Mouse (Mus musculus) kidney, embryonic 15.5 days (tissue): ENCODE measurements around the gene Hoxa9. TPM values are rescaled to one million over a fixed set of nuclear protein-coding genes. Genes with fewer than 3 reads are reported as not detected.

Source experiments
- ATAC-seq: fragments of 200-750 bp; cut with Nextera tagmentation; replicated peaks from 2 replicates; pipeline ENCODE4 v1.8.0; 2017; ENCODE audit warnings: moderate TSS enrichment; ENCODE audit not compliant: low FRiP score
- H3K27ac ChIP-seq: fragments of 300-500 bp; sonication (generic); 2 replicates; pipeline ENCODE4 v1.5.1; 2015; ENCODE audit warnings: mild to moderate bottlenecking, inconsistent platforms
- H3K27me3 ChIP-seq: fragments of 300-500 bp; sonication (generic); 2 replicates; pipeline ENCODE4 v1.6.1; 2015; ENCODE audit warnings: inconsistent platforms
- H3K36me3 ChIP-seq: fragments of 300-500 bp; sonication (generic); 2 replicates; pipeline ENCODE4 v1.6.1; 2015; ENCODE audit warnings: inconsistent platforms
- H3K4me1 ChIP-seq: fragments of 300-500 bp; sonication (generic); 2 replicates; pipeline ENCODE4 v1.6.1; 2015; ENCODE audit warnings: inconsistent platforms
- H3K4me2 ChIP-seq: fragments of 300-500 bp; sonication (generic); 2 replicates; pipeline ENCODE4 v1.6.1; 2015; ENCODE audit warnings: moderate library complexity, mild to moderate bottlenecking, inconsistent platforms
- H3K4me3 ChIP-seq: fragments of 300-500 bp; sonication (generic); replicated peaks from 2 replicates; pipeline ENCODE4 v1.5.1; 2015; ENCODE audit warnings: mild to moderate bottlenecking, inconsistent platforms
- H3K9ac ChIP-seq: fragments of 300-500 bp; sonication (generic); 2 replicates; pipeline ENCODE4 v1.6.1; 2015; ENCODE audit warnings: mild to moderate bottlenecking, inconsistent platforms
- H3K9me3 ChIP-seq: fragments of 300-500 bp; sonication (generic); replicated peaks from 2 replicates; pipeline ENCODE4 v1.6.1; 2016; ENCODE audit warnings: inconsistent platforms
- WGBS: fragments of 180-500 bp; shearing (Covaris S2); methylation state at CpG from one replicate; pipeline ENCODE4 v1.1.7; 2015; ENCODE audit warnings: mixed read lengths; 5-methylcytosine and 5-hydroxymethylcytosine counted together
- polyA plus RNA-seq: library from polyadenylated mRNA; unstranded; fragments of >200 nt; fragmentation: Nextera tagmentation; extraction: Ambion mirVana; gene quantifications from 2 replicates; pipeline ENCODE4 v1.2.1, GENCODE M21; 2015

Gene Hoxa9
- polyA plus RNA-seq, 1 experiment from 2014 or later: 53.4 TPM

DNA sequence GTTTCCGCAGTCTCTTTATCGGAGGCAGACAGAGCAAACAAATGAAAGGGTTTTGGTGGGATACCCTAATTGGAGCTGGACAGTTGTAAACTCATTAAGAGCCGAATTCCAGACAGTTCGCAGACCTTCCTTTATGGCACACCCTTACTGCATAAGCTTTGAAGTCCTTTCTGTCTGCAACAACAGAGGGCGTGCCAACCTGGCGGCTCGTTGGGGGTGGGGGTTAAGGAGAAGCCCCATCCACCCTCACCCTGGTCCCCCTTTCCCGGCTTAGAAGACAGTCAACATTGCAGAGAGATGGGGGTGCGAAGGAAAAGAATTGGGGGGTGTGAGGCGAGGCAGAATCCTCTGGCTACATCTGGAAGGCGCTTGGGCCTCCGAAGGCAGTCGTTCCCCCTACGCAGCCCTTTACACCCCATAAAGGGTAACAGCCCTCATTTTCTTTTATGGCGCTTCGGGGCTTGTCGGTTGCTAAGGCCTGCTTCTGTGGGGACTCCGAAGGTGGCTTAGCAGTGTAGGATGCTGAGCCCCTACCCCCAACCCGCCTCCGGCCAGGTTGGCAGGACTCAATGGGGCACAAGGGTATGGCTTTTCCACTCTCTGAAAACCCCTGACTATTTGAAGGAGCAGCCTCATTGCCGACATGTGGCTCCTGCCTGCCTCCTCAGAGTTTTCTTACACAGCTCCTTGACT lies 8.8 kb downstream of the Hoxa9 start:
- peaks cover 40% of the 10 kb centered on the region for H3K4me1 ChIP-seq

DNA sequence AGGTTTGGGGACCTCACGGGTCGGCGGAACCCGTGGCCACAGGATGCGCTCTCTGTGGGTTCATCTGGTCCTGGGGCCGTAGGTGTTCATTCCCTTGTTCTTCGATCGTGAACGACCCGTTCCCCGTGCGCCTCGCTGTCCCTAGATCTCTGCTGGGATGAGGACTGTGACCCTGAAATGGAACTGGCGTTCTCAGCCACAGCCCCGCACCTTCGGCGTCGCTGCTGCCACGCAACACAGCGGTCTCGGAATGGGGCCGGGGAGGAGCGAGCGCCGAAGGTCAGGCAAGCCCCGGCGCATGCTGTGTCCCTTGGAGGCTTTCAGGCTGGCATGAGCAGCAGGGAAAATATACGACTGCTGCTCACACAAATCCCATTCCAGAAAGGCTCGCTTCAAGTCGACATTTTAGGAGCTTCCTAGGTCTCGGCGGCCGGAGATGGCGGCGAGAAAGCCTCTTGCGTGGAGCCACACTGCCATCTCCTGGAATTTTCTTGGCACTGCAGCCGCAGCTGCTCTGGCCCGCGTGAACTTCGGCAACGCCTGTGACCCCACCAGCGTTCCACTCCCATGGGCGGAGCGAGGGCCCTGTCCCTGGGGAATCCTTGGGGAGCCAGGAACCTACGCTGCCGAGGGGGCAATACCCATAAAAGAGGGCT lies 9.4 kb downstream of the Hoxa9 start, which contains the start of gene Hoxa7:
Hoxa7 (minus strand) TSS at position 518 of the 656 bp plus-strand sequence.
- Histone ChIP-seq H3K4me3 (peak within 1 kb of the TSS; percentile 77), H3K9ac (peak within 1 kb of the TSS; percentile 94), H3K4me2 (peak within 1 kb of the TSS; percentile 92), H3K27me3 (0 out of 2 replicates have a peak, but pooled peaks cover 8% of the 10 kb centered on the region), H3K36me3 (peaks cover 4% of the 10 kb centered on the region; the same call in 1 of the 2 replicates), H3K9me3 (no peaks in the 10 kb centered on the region), H3K4me1 (peaks cover 35% of the 10 kb centered on the region), H3K27ac (peak within 1 kb of the TSS; percentile 99)
- under 1% methylated on average over 46 of the region's 46 CpGs for WGBS
- ATAC-seq: peak; percentile 37

More for the DNA sequence above, 8.8 kb downstream of the Hoxa9 start:
- WGBS: 5% methylated on average over 21 of the region's 21 CpGs
- Histone ChIP-seq H3K36me3 (peaks cover 4% of the 10 kb centered on the region; the same call in 1 of the 2 replicates), H3K27me3 (0 out of 2 replicates have a peak, but pooled peaks cover 8% of the 10 kb centered on the region), H3K27ac (peak overlapping the region; percentile 99), H3K4me3 (peak overlapping the region; percentile 77), H3K9me3 (no peaks in the 10 kb centered on the region), H3K4me2 (peak overlapping the region; percentile 92), H3K9ac (peak overlapping the region; percentile 94)
- ATAC-seq: peak; percentile 20

DNA sequence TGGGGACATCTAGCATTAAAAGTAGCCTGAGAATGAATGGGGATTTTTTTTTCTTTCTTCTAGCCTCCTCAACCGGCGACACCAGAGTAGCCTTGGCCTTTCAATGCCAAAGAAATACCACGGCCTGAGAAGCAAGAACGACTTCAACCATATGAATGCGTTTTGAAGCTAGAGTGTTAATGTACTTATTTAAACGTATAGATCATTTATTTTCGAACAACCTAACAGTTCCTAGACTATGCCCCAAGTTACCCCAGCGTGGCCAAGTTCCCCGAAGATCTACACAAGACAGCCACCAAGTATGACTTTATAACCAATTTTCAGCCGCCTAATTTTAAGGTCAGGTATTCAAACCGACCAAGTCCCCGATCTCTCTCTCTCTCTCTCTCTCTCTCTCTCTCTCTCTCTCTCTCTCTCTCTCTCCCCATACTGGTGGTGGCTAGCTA lies 10.0 kb downstream of the Hoxa9 start:
- peaks cover 12% of the 10 kb centered on the region; the same call in 1 of the 2 replicates for H3K27me3 ChIP-seq
- no peaks in the 10 kb centered on the region for H3K9me3 ChIP-seq
- H3K9ac ChIP-seq: peak overlapping the region; percentile 76
- peak overlapping the region; percentile 77 for H3K4me3 ChIP-seq
- WGBS: 5% methylated on average over 12 of the region's 12 CpGs
- peaks cover 4% of the 10 kb centered on the region; the same call in 1 of the 2 replicates for H3K36me3 ChIP-seq
- H3K4me1 ChIP-seq: peaks cover 41% of the 10 kb centered on the region
- no peak for ATAC-seq
- peak overlapping the region; percentile 99 for H3K27ac ChIP-seq
- peak overlapping the region; percentile 92 for H3K4me2 ChIP-seq

DNA sequence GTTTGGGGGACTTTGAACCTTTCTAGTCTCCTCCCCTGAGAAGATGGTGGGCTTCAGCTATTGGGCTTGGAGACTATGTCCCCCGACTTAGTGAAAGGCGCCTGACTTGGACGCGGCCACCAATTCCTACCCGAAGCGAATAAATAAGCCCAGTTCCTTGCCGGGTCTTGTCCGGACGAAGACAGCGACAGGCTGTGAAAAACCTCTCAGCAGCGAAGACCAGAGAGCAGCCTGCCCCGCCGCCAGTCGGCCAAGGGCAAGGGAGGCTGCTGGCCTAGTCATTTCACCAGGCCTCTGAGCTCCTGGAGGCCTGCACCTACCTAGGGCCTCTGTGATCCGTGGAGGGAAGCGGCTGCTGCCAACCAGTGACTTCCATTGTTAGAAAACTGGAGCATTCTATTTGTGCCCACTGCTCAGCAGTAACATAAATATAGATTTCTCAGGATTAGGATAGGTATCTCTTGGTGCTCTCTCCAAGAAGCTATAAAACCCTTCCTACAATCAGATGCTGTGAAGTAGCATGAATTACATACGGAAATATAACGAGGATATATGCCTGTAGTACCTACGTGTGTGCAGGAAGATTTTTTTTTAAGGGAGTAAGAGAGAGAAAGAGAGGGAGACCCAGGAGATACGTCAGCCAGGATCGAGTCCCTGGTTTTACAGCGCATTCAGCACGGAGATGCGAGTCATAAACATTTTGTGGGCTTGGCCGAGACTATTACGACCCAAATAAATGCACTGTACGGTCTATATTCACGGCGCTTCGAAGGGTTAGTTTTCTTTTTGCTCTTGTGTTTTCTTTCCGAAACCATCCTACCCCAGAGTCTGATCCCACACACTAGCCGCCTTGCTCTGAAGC lies 10.7 kb downstream of the Hoxa9 start:
- peaks cover 16% of the 10 kb centered on the region; the same call in 1 of the 2 replicates for H3K27me3 ChIP-seq
- peak overlapping the region; percentile 76 for H3K9ac ChIP-seq
- ATAC-seq: no peak
- 13% methylated on average over 32 of the region's 32 CpGs for WGBS
- peaks cover 47% of the 10 kb centered on the region for H3K4me1 ChIP-seq
- H3K27ac ChIP-seq: peak overlapping the region; percentile 99
- peak overlapping the region; percentile 77 for H3K4me3 ChIP-seq
- H3K36me3 ChIP-seq: peaks cover 4% of the 10 kb centered on the region; the same call in 1 of the 2 replicates
- no peaks in the 10 kb centered on the region for H3K9me3 ChIP-seq
- peak overlapping the region; percentile 92 for H3K4me2 ChIP-seq

DNA sequence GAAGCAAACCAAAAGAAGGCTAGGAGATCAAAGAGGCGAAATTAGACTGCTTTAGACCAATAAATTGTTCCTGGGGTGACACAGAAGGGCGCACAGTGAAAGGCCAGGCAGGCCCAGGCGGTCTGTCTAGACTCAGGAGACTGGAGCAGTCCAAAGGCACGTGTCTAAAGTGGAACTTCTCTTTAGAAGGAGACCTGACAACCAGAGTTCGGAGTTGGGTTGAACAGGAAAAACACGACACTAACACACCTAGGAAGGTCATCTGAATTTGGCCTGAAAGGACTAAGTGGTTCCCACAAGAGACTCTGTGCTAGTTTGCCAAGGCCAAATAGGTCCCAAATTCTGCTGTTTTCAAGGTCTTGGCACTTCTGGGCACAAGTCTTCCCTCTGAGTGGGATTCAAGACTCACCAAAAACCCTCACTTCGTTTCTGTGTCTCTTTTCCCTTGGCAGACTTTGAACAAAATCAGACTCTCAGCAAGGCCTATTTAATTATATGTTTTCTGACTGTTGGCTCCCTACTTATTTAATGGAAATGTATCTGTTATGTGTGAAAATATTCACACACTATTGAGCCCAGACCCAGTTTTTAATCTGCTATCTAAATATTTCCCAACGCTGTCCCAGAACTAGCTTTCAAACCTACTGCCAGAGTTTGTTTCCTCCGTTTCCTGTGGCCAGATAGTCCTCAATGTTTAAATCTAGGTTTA lies 11.5 kb downstream of the Hoxa9 start:
- H3K27me3 ChIP-seq: peaks cover 21% of the 10 kb centered on the region; the same call in 1 of the 2 replicates
- no peaks in the 10 kb centered on the region for H3K9me3 ChIP-seq
- no peak for ATAC-seq
- H3K4me1 ChIP-seq: peaks cover 56% of the 10 kb centered on the region
- H3K4me3 ChIP-seq: peak overlapping the region; percentile 77
- peak overlapping the region; percentile 99 for H3K27ac ChIP-seq
- peak overlapping the region; percentile 78 for H3K9ac ChIP-seq
- H3K4me2 ChIP-seq: peak overlapping the region; percentile 92
- H3K36me3 ChIP-seq: peaks cover 4% of the 10 kb centered on the region; the same call in 1 of the 2 replicates
- WGBS: 35% methylated on average over 9 of the region's 9 CpGs

DNA sequence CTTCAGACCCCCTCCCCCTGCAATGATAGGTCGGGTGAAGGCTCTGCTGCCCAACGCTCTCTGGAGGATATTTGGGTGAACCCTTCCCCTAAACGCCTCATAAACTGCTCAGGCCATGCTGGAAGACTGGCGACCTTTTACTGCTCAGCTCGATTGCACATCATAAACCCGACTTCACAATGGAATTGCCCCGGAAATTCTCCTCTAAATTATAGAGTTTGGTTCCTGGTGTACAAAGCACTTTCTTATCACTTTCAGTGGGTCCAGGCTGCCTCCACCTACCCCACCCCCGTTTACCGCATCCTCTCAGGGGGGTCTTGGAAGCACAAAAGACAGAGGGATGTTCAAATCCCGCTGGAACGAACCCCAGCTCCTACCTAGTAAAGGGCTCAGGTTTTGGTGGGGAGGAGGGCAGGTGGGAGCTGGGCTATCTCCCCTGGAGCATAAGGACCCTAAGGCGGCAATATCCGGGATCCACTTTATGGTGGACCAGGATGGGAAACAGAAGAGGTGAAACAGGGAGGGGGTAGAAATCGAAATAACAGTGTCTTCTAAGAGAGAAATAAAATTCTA lies 12.2 kb downstream of the Hoxa9 start:
- H3K27ac ChIP-seq: peak overlapping the region; percentile 99
- ATAC-seq: no peak
- peak overlapping the region; percentile 92 for H3K4me2 ChIP-seq
- WGBS: 24% methylated on average over 14 of the region's 14 CpGs
- peaks cover under 1% of the 10 kb centered on the region; the same call in 1 of the 2 replicates for H3K36me3 ChIP-seq
- H3K4me3 ChIP-seq: peak overlapping the region; percentile 67
- H3K4me1 ChIP-seq: peaks cover 61% of the 10 kb centered on the region
- peak overlapping the region; percentile 78 for H3K9ac ChIP-seq
- no peaks in the 10 kb centered on the region for H3K9me3 ChIP-seq
- peaks cover 21% of the 10 kb centered on the region; the same call in 1 of the 2 replicates for H3K27me3 ChIP-seq

DNA sequence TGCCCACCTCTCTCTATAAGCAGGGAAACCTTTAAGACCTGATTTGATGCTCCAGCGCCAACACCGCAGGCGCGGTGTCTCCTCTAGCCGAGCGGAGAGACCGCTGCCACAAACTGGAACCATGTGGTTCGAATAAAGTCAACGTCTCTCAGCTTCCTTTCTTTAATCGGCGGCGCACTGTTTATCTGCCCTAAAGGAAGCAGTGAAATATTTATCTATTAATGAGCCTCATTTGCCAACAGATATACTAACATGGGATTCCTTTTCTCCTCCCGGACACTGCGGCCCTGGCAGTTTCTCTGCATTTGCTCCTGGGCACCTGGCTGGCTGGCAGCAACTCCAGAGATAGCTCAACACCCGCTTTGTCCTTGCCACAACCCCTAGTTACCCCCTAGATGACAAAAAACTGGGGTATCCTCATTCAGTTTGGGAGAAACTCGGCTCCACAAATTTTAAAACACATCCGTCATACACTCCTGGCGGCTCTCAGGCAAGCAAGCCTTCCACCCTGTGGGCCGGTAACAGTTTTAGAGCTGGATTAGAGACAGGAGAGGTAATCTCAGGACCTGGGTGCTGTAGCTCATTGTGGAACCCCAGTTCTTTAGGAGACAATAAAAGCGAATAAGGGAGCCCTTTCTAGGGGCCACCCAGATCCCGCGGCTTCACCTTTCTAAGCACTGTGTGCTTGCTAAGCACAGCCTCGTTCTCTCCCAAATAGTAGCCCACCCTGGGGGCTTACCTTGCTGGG lies 12.8 kb downstream of the Hoxa9 start:
- H3K9me3 ChIP-seq: no peaks in the 10 kb centered on the region
- H3K9ac ChIP-seq: peak overlapping the region; percentile 78
- 13% methylated on average over 23 of the region's 23 CpGs for WGBS
- peak overlapping the region; percentile 99 for H3K27ac ChIP-seq
- H3K4me3 ChIP-seq: peak overlapping the region; percentile 67
- H3K27me3 ChIP-seq: peaks cover 21% of the 10 kb centered on the region; the same call in 1 of the 2 replicates
- no peak for ATAC-seq
- H3K4me2 ChIP-seq: peak overlapping the region; percentile 92
- peaks cover 64% of the 10 kb centered on the region for H3K4me1 ChIP-seq
- H3K36me3 ChIP-seq: no peaks in the 10 kb centered on the region

DNA sequence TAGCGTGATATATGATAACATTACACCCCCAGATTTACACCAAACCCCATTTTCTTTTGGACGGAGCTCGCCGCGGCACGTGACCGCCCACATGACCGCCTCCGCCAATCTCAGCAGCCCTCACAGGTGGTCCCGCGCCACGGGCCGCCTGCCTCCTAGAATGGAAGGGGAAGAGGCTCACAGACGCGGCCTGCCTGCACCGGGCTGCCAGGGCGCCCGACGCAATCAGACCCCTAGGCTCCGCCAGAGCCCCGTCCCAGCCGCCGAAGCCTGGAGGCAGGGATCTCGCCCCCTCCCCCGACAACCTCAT lies 13.5 kb downstream of the Hoxa9 start:
- Histone ChIP-seq H3K27me3 (peaks cover 21% of the 10 kb centered on the region; the same call in 1 of the 2 replicates), H3K9ac (peak overlapping the region; percentile 78), H3K4me1 (peaks cover 64% of the 10 kb centered on the region), H3K27ac (peak overlapping the region; percentile 99), H3K9me3 (no peaks in the 10 kb centered on the region), H3K36me3 (no peaks in the 10 kb centered on the region), H3K4me2 (peak overlapping the region; percentile 92), H3K4me3 (peak overlapping the region; percentile 67)
- ATAC-seq: peak; percentile 80
- WGBS: 0% methylated on average over 25 of the region's 25 CpGs

DNA sequence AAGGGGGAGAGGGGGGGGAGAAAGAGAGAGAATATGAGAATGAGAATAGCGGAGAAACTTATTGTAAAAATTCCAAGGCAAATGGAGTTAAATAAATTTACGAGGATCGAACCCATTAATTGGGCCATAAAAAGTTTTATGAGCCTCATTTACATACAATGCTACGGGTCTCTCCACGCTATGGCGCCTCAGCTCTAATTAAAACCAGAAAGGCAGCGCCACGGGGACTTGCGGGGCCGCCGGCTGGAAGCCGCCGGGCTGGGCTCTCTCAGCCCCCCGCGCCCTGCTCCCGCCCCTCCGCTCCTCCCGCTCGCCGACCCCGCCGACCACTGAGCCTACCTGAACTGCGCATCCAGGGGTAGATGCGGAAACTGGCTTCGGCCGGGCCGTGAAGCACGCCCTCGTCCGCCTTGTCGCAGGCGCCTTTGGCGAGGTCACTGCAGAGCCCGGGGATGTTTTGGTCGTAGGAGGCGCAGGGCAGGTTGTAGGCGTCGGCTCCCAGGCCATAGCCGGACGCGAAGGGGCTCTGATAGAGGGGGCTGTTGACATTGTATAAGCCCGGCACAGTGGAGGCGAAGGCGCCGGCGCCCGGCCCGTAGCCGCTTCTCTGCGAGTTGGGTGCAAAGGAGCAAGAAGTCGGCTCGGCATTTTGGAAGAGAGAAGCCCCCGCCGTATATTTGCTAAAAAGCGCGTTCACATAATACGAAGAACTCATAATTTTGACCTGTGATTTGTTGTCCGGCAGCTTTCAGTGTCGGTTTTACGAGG lies 14.0 kb downstream of the Hoxa9 start:
- Histone ChIP-seq H3K27ac (peak overlapping the region; percentile 99), H3K4me1 (peaks cover 58% of the 10 kb centered on the region), H3K4me2 (peak overlapping the region; percentile 92), H3K9ac (peak overlapping the region; percentile 78), H3K4me3 (peak overlapping the region; percentile 67), H3K9me3 (no peaks in the 10 kb centered on the region), H3K36me3 (no peaks in the 10 kb centered on the region), H3K27me3 (peaks cover 17% of the 10 kb centered on the region; the same call in 1 of the 2 replicates)
- ATAC-seq: peak; percentile 15; the same call in 1 of the 2 replicates
- under 1% methylated on average over 60 of the region's 60 CpGs for WGBS
